Mouse (Mus musculus): ENCODE measurements around the gene Pawr. TPM values are rescaled to one million over a fixed set of nuclear protein-coding genes. Genes with fewer than 3 reads are reported as not detected.

Pawr gene
- polyA plus RNA-seq, 1 experiment from 2014 or later = 7.1 TPM

DNA sequence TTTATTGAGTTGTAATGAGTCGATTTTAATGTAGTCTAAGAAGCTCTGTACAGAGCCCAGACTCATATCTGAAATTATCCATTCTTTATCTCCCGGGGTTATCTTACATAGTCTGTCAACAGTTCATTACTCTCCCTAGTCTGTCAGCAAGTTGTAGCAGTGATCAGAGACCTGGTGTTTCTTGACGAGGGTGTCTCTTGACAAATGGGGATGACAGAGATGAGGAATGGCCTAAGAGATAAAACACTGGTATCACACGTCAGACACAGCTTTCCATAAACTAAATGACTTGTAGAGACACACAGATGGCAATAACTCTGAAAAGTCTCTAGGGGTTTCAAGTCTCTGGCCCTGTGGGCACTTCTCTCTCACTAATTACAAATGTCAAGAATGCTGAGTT is 62.4 kb downstream of the Pawr start:
- H3K4me2 ChIP-seq (ENCODE audit: low read depth, low read length) = no peak overlapping the region
- 63% methylated on average over 4 of the region's 4 CpGs for WGBS
- no peaks in the 10 kb centered on the region for H3K9me3 ChIP-seq (ENCODE audit: control insufficient read depth, low read length)
- no peaks in the 10 kb centered on the region for H3K27me3 ChIP-seq (replicated peaks; ENCODE audit: control insufficient read depth, insufficient read depth, low read length)
- H3K4me3 ChIP-seq (ENCODE audit: low read depth, low read length) = no peak overlapping the region
- no peak overlapping the region for H3K9ac ChIP-seq (ENCODE audit: low read depth, low read length)
- no peaks in the 10 kb centered on the region for H3K36me3 ChIP-seq (ENCODE audit: control insufficient read depth, insufficient read depth, low read length)
- H3K4me1 ChIP-seq (ENCODE audit: control insufficient read depth, insufficient read depth, low read length) = no peaks in the 10 kb centered on the region
- ATAC-seq (ENCODE audit: low read depth) (no peak), DNase-seq (ENCODE audit: low spot score) (no peak)
- H3K27ac ChIP-seq (replicated peaks; ENCODE audit: low read depth, low read length) = no peak overlapping the region

DNA sequence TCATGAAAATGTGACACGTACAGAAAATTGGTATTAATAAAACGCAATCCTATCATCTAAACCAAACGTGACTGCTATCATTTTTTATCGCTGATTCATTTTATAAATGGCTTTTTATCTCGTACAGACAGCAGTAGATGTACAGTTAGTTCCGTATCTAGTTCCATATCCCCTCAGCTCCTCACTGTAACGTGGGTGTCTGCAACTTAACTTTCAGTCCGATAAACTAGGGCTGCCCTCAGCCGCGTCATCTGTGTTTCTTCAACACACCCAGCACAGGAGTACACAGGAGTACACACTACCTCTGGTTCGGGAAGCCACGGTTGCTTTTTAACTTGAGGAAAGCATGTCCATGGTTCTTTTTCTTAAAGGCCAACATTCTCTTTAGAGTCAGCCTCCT is 63.3 kb downstream of the Pawr start:
- no peak overlapping the region for H3K27ac ChIP-seq (replicated peaks; ENCODE audit: low read depth, low read length)
- ATAC-seq (ENCODE audit: low read depth) (no peak), DNase-seq (ENCODE audit: low spot score) (no peak)
- no peak overlapping the region for H3K4me3 ChIP-seq (ENCODE audit: low read depth, low read length)
- H3K4me1 ChIP-seq (ENCODE audit: control insufficient read depth, insufficient read depth, low read length) = no peaks in the 10 kb centered on the region
- H3K9me3 ChIP-seq (ENCODE audit: control insufficient read depth, low read length) = no peaks in the 10 kb centered on the region
- no peak overlapping the region for H3K4me2 ChIP-seq (ENCODE audit: low read depth, low read length)
- no peaks in the 10 kb centered on the region for H3K36me3 ChIP-seq (ENCODE audit: control insufficient read depth, insufficient read depth, low read length)
- no peak overlapping the region for H3K9ac ChIP-seq (ENCODE audit: low read depth, low read length)
- H3K27me3 ChIP-seq (replicated peaks; ENCODE audit: control insufficient read depth, insufficient read depth, low read length) = no peaks in the 10 kb centered on the region
- 90% methylated on average over 12 of the region's 12 CpGs for WGBS

DNA sequence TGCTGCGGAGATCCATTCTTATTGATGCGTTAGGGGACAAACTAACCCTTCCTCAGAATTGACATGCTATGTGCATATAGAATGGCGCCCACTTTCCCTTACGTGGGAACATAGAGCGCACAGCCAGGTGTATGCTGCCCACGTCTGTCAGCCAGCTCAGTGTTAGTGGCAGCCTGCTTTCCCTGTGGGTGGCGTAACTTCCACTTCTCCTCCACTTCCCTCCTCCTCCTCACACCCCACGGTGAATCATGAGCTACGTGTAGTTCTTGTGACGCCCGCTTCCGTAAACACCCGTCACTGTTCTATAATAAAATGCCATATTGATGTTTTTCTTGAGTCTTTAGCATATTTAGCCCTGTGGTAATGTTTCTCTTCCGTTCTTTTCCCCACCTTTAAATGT is 63.7 kb downstream of the Pawr start:
- Histone ChIP-seq H3K27me3 (replicated peaks; ENCODE audit: control insufficient read depth, insufficient read depth, low read length) (no peaks in the 10 kb centered on the region), H3K4me2 (ENCODE audit: low read depth, low read length) (no peak overlapping the region), H3K9me3 (ENCODE audit: control insufficient read depth, low read length) (no peaks in the 10 kb centered on the region), H3K4me3 (ENCODE audit: low read depth, low read length) (no peak overlapping the region), H3K27ac (replicated peaks; ENCODE audit: low read depth, low read length) (no peak overlapping the region), H3K9ac (ENCODE audit: low read depth, low read length) (no peak overlapping the region), H3K4me1 (ENCODE audit: control insufficient read depth, insufficient read depth, low read length) (no peaks in the 10 kb centered on the region), H3K36me3 (ENCODE audit: control insufficient read depth, insufficient read depth, low read length) (no peaks in the 10 kb centered on the region)
- no peak for DNase-seq (ENCODE audit: low spot score)
- WGBS = 91% methylated on average over 14 of the region's 14 CpGs
- no peak for ATAC-seq (ENCODE audit: low read depth)

DNA sequence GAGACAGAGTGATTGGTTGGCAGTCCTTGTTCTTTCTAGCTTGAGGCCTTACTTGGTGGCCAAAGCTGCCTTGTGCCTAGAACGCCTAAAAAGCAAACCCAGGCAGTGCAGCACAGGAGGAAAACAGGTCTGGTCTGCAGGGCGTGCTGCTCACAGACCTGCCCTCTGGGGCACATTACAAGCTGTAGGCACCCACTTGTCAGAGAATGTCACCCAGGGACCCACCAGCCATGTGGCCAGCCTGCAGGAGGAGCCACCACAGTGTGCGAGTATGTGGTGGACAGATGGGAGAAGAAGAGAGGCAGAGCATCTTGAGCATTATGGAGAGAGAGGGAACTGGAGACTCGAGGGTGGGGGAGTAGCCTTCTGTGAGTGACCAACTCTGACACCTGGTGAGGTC is 70.8 kb downstream of the Pawr start:
- no peak for ATAC-seq (ENCODE audit: low read depth)
- no peaks in the 10 kb centered on the region for H3K4me1 ChIP-seq (ENCODE audit: control insufficient read depth, insufficient read depth, low read length)
- no peak for DNase-seq (ENCODE audit: low spot score)

DNA sequence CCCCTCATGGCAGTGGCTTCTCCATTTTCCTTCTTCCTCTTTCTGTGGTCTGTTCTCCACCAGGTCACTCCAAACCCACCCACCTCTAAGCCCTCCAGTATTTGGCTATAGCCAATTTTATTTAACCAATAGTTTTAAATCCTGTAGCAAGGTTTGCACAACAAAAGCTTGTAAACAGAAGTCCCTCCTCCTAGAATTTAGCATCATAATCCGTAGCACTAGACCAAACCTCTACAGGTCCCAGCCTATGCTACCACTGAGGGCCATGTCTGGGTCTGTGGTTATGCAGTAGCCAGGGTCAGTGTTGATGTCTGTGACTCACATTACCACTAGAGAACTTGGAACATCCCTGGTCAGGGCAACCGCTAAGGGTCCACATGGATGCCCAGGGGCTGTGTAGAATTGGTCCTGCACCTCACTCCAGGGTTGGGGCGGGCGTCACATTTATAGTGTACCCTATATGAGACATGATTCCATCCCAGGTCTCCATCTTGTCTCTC is 71.5 kb downstream of the Pawr start:
- H3K9ac ChIP-seq (ENCODE audit: low read depth, low read length) = no peak overlapping the region
- H3K4me2 ChIP-seq (ENCODE audit: low read depth, low read length) = no peak overlapping the region
- H3K4me3 ChIP-seq (ENCODE audit: low read depth, low read length) = no peak overlapping the region
- no peaks in the 10 kb centered on the region for H3K4me1 ChIP-seq (ENCODE audit: control insufficient read depth, insufficient read depth, low read length)
- no peak for ATAC-seq (ENCODE audit: low read depth)
- H3K36me3 ChIP-seq (ENCODE audit: control insufficient read depth, insufficient read depth, low read length) = no peaks in the 10 kb centered on the region
- no peak for DNase-seq (ENCODE audit: low spot score)
- 92% methylated on average over 4 of the region's 4 CpGs for WGBS
- H3K27ac ChIP-seq (replicated peaks; ENCODE audit: low read depth, low read length) = no peak overlapping the region
- H3K9me3 ChIP-seq (ENCODE audit: control insufficient read depth, low read length) = no peaks in the 10 kb centered on the region
- H3K27me3 ChIP-seq (replicated peaks; ENCODE audit: control insufficient read depth, insufficient read depth, low read length) = no peaks in the 10 kb centered on the region

More for the DNA sequence above, 70.8 kb downstream of the Pawr start:
- H3K36me3 ChIP-seq (ENCODE audit: control insufficient read depth, insufficient read depth, low read length) = no peaks in the 10 kb centered on the region
- H3K9ac ChIP-seq (ENCODE audit: low read depth, low read length) = no peak overlapping the region
- no peak overlapping the region for H3K4me3 ChIP-seq (ENCODE audit: low read depth, low read length)
- no peak overlapping the region for H3K4me2 ChIP-seq (ENCODE audit: low read depth, low read length)
- no peaks in the 10 kb centered on the region for H3K9me3 ChIP-seq (ENCODE audit: control insufficient read depth, low read length)
- 88% methylated on average over 4 of the region's 4 CpGs for WGBS
- H3K27ac ChIP-seq (replicated peaks; ENCODE audit: low read depth, low read length) = no peak overlapping the region
- H3K27me3 ChIP-seq (replicated peaks; ENCODE audit: control insufficient read depth, insufficient read depth, low read length) = no peaks in the 10 kb centered on the region

DNA sequence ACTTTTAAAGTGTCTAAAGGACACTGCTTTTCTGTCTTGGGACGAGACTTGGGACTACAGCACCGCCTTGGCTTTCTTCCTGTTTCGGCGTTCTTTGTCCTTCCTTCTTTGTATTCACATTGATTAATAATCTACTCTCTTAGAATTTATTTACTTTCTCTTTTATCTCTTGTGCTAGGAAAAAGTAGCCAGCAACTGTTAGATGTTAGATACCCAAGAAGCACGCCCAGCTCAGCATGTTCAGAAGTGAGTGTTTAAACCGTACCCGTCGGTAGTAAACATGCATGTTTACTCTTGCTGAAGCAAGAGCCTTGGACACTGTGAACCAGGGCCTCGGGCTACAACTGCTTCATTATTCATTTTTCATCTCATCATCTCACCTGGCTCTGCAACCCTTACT is 72.2 kb downstream of the Pawr start:
- H3K27ac ChIP-seq (replicated peaks; ENCODE audit: low read depth, low read length) = no peak overlapping the region
- H3K27me3 ChIP-seq (replicated peaks; ENCODE audit: control insufficient read depth, insufficient read depth, low read length) = no peaks in the 10 kb centered on the region
- DNase-seq (ENCODE audit: low spot score) (no peak), ATAC-seq (ENCODE audit: low read depth) (no peak)
- H3K4me1 ChIP-seq (ENCODE audit: control insufficient read depth, insufficient read depth, low read length) = no peaks in the 10 kb centered on the region
- H3K9ac ChIP-seq (ENCODE audit: low read depth, low read length) = no peak overlapping the region
- no peak overlapping the region for H3K4me3 ChIP-seq (ENCODE audit: low read depth, low read length)
- no peaks in the 10 kb centered on the region for H3K36me3 ChIP-seq (ENCODE audit: control insufficient read depth, insufficient read depth, low read length)
- 86% methylated on average over 9 of the region's 9 CpGs for WGBS
- no peaks in the 10 kb centered on the region for H3K9me3 ChIP-seq (ENCODE audit: control insufficient read depth, low read length)
- H3K4me2 ChIP-seq (ENCODE audit: low read depth, low read length) = no peak overlapping the region

DNA sequence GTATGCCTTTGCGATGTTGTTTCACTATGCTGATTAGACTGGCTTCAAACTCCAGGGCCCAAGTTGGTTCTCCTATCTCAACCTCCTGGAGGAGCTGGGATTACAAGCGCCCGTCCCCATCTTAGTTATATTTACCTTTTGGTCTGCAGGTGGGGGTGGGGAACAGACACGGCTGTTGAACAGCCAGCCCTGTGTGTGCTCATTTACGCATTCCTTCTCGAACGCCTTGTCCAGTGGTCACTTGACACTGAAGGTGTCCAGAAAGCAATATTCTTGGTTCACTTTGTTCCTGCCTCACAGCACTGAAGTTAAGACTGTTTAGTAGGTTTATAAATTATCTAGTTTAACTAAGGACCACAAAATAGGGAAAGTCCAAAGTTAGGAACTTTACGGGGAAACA is 73.2 kb downstream of the Pawr start:
- Histone ChIP-seq H3K27me3 (replicated peaks; ENCODE audit: control insufficient read depth, insufficient read depth, low read length) (no peaks in the 10 kb centered on the region), H3K9me3 (ENCODE audit: control insufficient read depth, low read length) (no peaks in the 10 kb centered on the region), H3K9ac (ENCODE audit: low read depth, low read length) (no peak overlapping the region), H3K4me1 (ENCODE audit: control insufficient read depth, insufficient read depth, low read length) (no peaks in the 10 kb centered on the region), H3K27ac (replicated peaks; ENCODE audit: low read depth, low read length) (no peak overlapping the region), H3K4me3 (ENCODE audit: low read depth, low read length) (no peak overlapping the region), H3K4me2 (ENCODE audit: low read depth, low read length) (no peak overlapping the region), H3K36me3 (ENCODE audit: control insufficient read depth, insufficient read depth, low read length) (no peaks in the 10 kb centered on the region)
- 63% methylated on average over 8 of the region's 8 CpGs for WGBS
- ATAC-seq (ENCODE audit: low read depth) = no peak
- no peak for DNase-seq (ENCODE audit: low spot score)

DNA sequence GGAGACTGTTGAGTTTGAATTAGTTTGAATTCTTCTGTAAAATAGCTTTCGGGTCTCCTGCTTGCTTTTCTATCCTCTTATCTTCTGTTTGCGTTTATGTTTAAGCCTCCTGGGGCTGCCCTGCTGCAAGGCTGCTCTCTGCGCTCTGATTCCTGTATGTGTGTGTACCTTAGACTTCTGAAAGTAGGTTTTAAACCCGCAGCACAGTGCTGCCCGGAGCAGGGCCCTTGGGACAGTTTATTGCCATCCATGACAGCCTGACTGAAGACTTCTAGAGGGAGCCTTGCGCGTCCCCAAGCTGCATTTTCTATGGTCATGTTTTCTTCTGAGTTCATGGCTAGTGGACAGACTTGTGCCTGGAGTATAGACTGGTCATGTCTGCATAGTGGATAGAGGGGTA is 74.0 kb downstream of the Pawr start:
- H3K4me2 ChIP-seq (ENCODE audit: low read depth, low read length) = no peak overlapping the region

DNA sequence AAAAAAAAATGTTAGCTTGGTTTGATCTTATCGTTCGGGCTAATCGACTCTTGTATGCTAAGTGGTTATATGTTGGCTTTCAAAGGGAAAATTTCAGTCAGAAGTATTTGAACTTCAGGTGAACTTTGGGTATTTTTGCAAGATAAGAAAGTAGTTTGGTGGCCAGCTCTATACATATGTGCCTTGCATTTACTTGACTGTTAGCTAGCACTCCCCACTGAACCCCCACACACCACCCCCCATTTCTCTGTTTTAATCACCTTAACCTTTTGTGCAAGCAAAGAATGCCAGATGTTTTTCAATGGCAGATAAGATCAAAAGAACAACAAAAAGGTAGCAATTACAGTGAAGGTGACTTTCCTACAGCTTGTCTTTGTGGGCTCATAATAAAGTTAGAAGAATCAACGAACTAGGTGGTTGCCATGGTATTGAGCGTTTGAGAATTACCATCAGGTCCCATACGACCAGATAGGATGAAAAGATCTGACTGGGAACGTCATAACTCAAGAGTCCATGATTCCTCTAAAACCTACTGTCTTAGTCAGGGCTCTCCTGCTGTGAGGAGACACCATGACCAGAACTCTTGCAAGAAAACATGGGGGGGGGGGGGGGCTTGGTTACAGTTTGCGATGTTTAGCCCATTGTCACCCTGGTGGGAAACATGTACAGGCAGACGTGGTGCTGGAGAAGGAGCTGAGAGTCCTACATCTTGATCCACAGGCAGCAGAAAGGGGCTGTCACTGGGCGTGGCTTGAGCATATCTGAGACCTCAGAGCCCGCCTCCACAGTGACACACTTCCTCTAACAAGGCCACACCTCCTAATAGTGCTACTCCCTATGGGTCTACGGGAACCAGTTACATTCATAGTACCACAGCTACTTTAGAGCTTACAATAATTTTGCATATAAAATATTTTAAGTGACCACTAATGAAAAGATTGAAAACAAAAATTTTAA is 75.2 kb downstream of the Pawr start:
- no peaks in the 10 kb centered on the region for H3K36me3 ChIP-seq (ENCODE audit: control insufficient read depth, insufficient read depth, low read length)
- no peaks in the 10 kb centered on the region for H3K27me3 ChIP-seq (replicated peaks; ENCODE audit: control insufficient read depth, insufficient read depth, low read length)
- H3K4me2 ChIP-seq (ENCODE audit: low read depth, low read length) = no peak overlapping the region
- DNase-seq (ENCODE audit: low spot score) (no peak), ATAC-seq (ENCODE audit: low read depth) (no peak)
- H3K9me3 ChIP-seq (ENCODE audit: control insufficient read depth, low read length) = no peaks in the 10 kb centered on the region
- no peak overlapping the region for H3K4me3 ChIP-seq (ENCODE audit: low read depth, low read length)
- H3K27ac ChIP-seq (replicated peaks; ENCODE audit: low read depth, low read length) = no peak overlapping the region
- H3K9ac ChIP-seq (ENCODE audit: low read depth, low read length) = no peak overlapping the region
- WGBS = 82% methylated on average over 12 of the region's 12 CpGs
- no peaks in the 10 kb centered on the region for H3K4me1 ChIP-seq (ENCODE audit: control insufficient read depth, insufficient read depth, low read length)

More for the DNA sequence above, 74.0 kb downstream of the Pawr start:
- no peak overlapping the region for H3K4me3 ChIP-seq (ENCODE audit: low read depth, low read length)
- H3K36me3 ChIP-seq (ENCODE audit: control insufficient read depth, insufficient read depth, low read length) = no peaks in the 10 kb centered on the region
- ATAC-seq (ENCODE audit: low read depth) = no peak
- H3K9me3 ChIP-seq (ENCODE audit: control insufficient read depth, low read length) = no peaks in the 10 kb centered on the region
- H3K9ac ChIP-seq (ENCODE audit: low read depth, low read length) = no peak overlapping the region
- 52% methylated on average over 7 of the region's 7 CpGs for WGBS
- H3K4me1 ChIP-seq (ENCODE audit: control insufficient read depth, insufficient read depth, low read length) = no peaks in the 10 kb centered on the region
- no peaks in the 10 kb centered on the region for H3K27me3 ChIP-seq (replicated peaks; ENCODE audit: control insufficient read depth, insufficient read depth, low read length)
- no peak overlapping the region for H3K27ac ChIP-seq (replicated peaks; ENCODE audit: low read depth, low read length)
- no peak for DNase-seq (ENCODE audit: low spot score)

All from embryonic facial prominence, embryonic 14.5 days (tissue).